Mouse (Mus musculus) R1 (cell line): Measurements from ENCODE around the gene Zfp276.

Experiments
- DNase-seq: peaks from one replicate; pipeline ENCODE4 v3.0.0-alpha.2; 2018; ENCODE audit warnings: low read depth, low spot score

Gene Zfp276

GRCm38 (mm10) chr8:123290166-123290565 is 36.2 kb downstream of the Zfp276 start:
- peak; percentile 69 for DNase-seq

GRCm38 (mm10) chr8:123290679-123291078 is 36.7 kb downstream of the Zfp276 start:
- no peak for DNase-seq

- DNase-seq, result no peak
These were observed 37.7 kb downstream of the Zfp276 start for GRCm38 (mm10) chr8:123291716-123292115.

- no peak for DNase-seq
These were observed 38.3 kb downstream of the Zfp276 start for GRCm38 (mm10) chr8:123292281-123292680.

GRCm38 (mm10) chr8:123292785-123293184 is 38.8 kb downstream of the Zfp276 start:
- DNase-seq, result no peak

- DNase-seq, result no peak
These were observed 44.3 kb downstream of the Zfp276 start for GRCm38 (mm10) chr8:123298301-123298700.

- DNase-seq, result no peak
These were observed 54.7 kb downstream of the Zfp276 start for GRCm38 (mm10) chr8:123308738-123309137.

GRCm38 (mm10) chr8:123317781-123318466 is 63.9 kb downstream of the Zfp276 start:
- no peak for DNase-seq

GRCm38 (mm10) chr8:123318467-123318911 is 64.5 kb downstream of the Zfp276 start, which contains the start of gene Fanca:
Gene Fanca, minus strand, starts transcription at chr8:123318576.
- DNase-seq, result peak; percentile 97
